Mouse (Mus musculus): ENCODE measurements around the gene Slc52a3.

The Slc52a3 gene

GRCm38 (mm10) chr2:151998932-151999331 lies 2.6 kb downstream of the Slc52a3 start:
- in situ Hi-C loops (cut with MboI) = loop anchor here (10.0 kb wide), 1 partner anchor 64 kb away; no protein-coding TSS in a partner anchor

DNA sequence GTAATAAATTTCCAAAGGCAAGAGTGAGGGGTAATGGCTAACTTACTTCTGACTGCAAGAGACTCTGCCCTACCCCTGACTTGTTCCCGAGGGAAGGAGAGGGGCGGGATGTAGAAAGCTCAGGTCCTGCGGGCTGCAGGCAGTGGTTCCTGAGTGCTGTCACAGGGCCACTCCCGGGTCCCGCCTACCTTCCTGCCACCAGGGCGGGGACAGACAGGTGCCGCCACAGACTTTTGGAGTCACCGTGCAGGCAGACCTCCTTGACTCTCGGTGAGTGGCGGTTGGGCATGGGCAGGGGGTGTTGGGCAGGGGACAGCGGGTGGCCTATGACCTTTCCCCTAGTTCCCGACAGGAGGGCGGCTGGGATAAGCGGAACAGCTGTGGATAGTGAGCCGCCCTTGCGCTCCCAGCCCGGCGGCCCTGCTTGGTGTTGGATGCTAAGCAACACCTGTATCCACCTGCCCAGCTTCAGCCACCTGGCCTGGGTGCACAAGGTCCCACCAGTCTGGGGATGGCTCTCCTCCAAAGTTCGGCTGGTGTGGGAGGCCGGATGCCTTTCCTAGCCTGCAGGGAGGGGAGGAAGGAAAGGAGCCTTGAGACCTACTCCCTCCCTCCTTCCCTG lies 3.5 kb downstream of the Slc52a3 start:
- in situ Hi-C loops (cut with MboI) = loop anchor here (10.0 kb wide), 1 partner anchor 65 kb away; no protein-coding TSS in a partner anchor

DNA sequence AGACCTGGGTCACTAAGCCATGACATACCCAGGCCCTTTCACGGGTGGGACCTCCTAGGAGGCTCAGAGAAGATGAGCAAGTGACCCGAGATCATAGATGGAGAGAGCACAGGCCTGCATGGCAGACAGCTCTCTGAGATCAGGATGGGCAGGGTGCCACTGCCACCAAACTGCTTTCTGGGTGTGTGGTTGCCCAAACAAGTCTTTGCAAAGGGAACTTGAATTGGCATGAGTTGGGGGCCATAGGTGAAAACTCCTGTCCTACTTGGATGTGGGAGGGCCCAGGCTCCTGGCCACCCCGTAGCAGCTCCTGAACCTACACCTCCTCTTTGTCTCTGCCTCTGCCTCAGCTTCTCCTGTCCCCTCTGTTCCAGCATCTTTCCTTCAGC lies 4.0 kb downstream of the Slc52a3 start:
- in situ Hi-C loops (cut with MboI) = no loop called here

GRCm38 (mm10) chr2:152000735-152001134 lies 4.4 kb downstream of the Slc52a3 start:
- in situ Hi-C loops (cut with MboI) = no loop called here

DNA sequence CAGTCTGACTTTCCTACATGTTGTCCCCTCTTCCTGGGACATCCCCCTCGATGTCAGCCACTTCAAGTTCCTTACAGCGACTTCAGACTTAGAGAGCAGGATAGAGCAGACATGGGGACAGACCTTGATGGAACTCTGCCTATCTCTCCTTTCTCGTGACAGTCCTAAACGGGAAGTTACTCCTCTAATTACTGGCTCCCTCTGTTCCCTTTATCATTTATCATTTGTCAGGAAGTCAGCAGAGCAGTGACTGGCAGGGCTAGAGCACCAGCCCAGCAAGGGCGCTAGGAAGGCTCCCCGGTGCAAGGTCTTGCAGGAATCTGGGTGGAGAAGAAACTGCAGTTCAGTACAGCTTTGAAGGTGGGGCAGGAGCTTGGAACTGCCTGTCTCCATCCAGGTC lies 6.2 kb downstream of the Slc52a3 start:
- in situ Hi-C loops (cut with MboI) = no loop called here

GRCm38 (mm10) chr2:152007783-152008182 lies 11.5 kb downstream of the Slc52a3 start:
- in situ Hi-C loops (cut with MboI) = no loop called here

GRCm38 (mm10) chr2:152009061-152009779 lies 12.9 kb downstream of the Slc52a3 start:
- in situ Hi-C loops (cut with MboI) = no loop called here

DNA sequence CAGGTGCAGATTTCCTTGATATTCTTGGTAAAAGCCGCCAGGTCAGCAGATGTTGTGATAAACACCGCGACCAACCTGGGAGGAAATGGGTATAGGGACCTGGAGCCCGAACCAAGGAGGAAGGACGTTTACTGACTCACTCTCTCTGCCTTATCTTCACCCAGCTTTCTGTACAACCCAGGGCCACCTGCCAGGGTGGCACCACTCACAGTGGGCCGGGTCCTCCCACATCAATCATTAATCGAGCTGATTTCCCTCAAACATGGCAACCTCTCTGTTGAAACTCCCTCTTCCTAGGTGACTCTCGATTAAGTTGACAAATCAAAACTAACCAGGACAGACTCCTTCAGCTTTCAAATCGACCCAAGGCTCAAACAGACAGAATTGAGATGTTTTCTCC lies 13.9 kb downstream of the Slc52a3 start:
- in situ Hi-C loops (cut with MboI) = no loop called here

DNA sequence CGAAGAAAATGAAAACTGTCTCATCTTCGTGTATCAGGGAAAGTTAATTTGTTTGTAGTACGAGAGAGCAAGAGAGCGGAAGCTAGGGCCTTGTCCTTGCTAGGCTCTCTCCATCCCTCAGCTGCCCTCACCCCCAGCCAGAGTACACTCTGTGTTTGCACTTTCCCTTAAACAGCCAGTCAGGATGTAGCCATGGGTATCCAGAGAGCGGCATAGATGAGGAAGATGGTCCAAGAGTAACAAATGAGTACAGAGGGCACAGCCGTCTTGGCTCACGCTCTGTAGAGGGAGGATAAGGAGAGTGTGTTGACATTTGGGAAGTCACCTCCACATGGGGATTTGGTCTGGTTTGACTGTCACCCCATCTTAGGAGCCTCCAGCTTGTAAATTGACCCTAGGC lies 14.3 kb downstream of the Slc52a3 start:
- in situ Hi-C loops (cut with MboI) = no loop called here

DNA sequence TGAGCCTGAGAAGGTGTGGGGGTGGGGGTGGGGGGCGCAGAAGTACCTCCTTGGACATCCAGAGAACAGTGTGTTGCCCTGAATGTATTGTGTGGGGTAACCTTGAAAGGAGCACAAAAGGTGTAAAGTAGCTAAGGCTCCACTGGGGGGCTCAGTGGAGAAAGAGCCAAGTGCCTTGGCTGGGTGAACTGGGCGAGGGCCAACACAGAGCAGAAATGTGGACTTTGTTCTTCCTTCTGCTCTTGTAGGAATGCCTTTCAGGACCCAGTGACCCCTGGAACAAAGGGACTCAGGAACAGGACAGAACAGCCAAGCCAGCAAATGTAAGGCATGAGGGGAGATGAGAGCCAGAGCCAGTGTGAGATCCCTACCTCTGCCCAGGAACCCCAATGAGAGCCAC lies 15.4 kb downstream of the Slc52a3 start:
- in situ Hi-C loops (cut with MboI) = no loop called here

- in situ Hi-C loops (cut with MboI) = no loop called here
These were observed 15.9 kb downstream of the Slc52a3 start for GRCm38 (mm10) chr2:152012222-152012621.

- in situ Hi-C loops (cut with MboI) = no loop called here
These were observed 16.4 kb downstream of the Slc52a3 start for GRCm38 (mm10) chr2:152012701-152013100.

GRCm38 (mm10) chr2:152015997-152016396 lies 19.7 kb downstream of the Slc52a3 start:
- in situ Hi-C loops (cut with MboI) = no loop called here

DNA sequence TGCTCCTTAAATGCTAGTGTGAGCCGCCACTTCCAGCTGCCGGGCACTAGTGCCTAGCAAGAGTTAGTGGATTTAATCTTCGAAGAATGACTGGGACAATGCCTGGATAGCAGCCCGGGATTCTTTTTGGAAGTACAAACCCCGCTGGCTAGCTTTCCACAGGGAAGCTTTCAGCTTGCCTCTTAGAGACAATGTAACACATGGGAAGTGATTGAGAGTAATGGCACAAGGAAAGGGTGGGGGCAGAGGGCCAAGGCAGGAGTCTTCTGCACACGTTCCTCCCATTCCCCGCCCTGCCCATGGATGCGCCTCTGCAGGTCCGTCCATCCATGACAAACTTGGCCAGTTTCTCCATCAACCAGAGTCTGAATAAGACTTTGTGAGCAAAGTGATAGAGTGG lies 20.4 kb downstream of the Slc52a3 start:
- in situ Hi-C loops (cut with MboI) = no loop called here

DNA sequence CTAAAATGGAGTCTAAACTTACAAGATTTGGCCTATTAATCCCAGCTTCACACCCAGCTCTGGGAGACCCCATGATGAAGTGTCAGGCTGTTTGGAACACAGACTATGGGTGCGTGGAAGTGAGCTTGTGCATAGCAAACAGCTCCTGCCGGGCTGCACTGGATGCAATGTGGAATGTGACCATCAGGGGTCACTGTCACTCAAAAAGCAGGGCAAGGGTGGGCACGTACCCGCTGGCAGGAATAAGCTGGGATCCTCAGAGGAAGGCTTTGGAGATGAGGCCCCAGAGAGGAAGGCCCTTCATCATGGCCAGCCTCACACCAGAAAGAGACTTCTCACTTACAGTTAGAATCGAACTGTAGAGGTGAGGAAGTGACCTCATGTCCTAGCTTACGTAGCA lies 23.9 kb downstream of the Slc52a3 start:
- in situ Hi-C loops (cut with MboI) = no loop called here

DNA sequence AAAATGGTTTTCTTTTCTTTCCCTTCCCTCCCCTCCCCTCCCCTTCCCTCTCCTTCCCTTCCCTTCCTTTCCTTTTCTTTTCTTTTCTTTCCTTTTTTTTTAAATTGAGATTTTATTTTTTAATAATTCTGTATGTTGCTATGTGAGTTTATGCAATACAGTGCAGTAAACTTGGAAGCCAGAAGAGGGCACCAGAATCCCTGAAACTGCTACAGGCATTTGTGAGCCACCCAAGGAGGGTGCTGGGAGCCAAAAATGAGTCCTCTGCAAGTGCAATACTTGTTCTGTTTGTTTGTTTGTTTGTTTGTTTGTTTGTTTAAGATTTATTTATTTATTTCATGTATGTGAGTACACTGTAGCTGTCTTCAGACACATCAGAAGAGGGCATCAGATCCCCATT lies 25.7 kb downstream of the Slc52a3 start:
- in situ Hi-C loops (cut with MboI) = no loop called here

DNA sequence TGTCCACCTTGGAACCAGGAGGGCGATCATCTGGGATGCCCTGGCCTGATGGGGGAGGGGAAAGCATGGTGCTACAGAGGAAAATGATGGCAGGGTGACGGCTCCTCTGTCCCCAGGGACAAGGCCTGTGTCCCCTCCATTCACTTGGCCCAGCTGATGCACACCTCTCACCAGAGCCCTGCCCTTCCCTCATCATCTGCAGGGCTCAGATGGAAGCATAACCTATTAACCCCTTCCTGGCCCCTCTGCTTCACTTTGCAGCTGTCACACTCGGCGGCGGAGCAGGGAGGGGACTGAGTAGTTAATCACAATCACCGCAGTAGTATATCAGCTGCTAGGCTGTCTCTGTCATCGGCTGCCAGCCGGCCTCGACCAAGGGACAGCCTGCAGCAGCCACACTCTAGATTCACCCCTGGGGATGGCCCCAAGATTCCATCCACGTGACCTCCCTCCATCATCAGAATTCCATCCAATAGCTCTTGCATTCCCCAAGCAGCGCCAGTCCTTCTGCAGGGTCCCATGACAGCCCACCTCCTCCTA lies 28.6 kb downstream of the Slc52a3 start:
- in situ Hi-C loops (cut with MboI) = no loop called here

DNA sequence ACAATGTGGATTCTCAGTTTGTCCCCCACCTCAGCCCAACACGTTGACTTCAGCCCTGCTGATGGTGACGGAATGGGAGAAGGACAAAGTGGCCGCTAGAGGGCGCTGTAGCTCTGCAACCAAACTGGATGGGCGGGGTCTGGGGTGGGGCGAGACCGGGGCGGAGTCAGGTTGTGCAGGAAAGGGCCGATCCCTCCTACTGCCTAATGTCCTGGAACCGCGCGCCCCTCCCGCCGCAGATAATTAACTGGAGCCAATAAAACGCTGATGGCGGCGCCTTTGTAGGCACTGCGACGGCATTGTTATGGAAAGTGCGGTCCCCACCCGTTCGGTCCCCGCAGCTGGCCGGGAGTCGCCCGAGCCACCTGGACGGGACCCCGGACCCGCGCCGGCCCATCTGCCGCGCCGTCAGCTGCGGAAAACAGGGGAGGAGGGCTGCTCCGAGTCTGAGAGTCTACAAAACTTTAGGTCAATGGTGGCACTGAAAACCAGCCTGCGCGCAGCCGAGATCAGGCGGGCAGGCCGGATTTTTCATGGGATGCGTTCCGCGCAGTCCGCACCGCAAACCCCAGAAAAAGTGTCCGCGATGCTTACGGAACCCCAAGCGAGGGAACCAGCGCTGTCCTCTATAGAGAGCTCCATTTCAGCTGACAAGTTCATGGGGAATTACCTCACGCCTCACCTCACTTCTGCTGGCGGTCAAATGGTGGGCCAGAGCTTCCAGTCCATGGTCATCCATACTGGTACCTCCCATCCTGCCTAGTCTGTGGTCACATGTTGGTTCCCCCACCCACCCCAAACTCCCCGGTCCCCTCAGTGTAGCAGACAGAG lies 33.2 kb downstream of the Slc52a3 start:
- in situ Hi-C loops (cut with MboI) = no loop called here

DNA sequence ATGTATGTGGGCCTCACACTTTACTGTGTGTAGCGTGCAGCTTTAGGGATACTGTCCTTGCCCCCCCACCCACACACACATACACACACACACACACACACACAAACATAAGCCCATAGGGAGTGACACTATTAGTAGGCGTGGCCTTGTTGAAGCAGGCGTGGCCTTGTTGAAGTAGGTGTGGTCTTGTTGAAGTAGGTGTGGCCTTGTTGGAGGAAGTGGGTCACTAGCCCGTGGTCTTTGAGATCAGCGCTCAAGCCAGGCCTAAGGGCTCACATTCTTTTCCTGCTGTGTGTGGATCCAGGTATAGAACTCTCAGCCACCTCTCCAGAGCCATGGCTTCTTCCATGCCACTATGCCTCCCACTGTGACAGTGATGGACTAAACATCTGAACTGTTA lies 34.7 kb downstream of the Slc52a3 start:
- in situ Hi-C loops (cut with MboI) = no loop called here

GRCm38 (mm10) chr2:152040101-152040500 lies 43.8 kb downstream of the Slc52a3 start:
- in situ Hi-C loops (cut with MboI) = no loop called here

- in situ Hi-C loops (cut with MboI) = no loop called here
These were observed 51.0 kb downstream of the Slc52a3 start for GRCm38 (mm10) chr2:152047116-152048002.
